Mouse (Mus musculus) MEL (cell line): ENCODE data around the gene Ate1. TPM values are rescaled to one million over a fixed set of nuclear protein-coding genes. Genes with fewer than 3 reads are reported as not detected.

ENCODE experiments used
- DNase-seq: peaks from one replicate; pipeline ENCODE4 v3.0.0; 2011; ENCODE audit warnings: low read depth, low spot score
- H3K27ac ChIP-seq: 2 replicates; pipeline ENCODE4 v1.5.1; 2012; ENCODE audit warnings: low read depth, mild to moderate bottlenecking, control low read depth, low read length, moderate library complexity; ENCODE audit not compliant: control insufficient read depth
- H3K27me3 ChIP-seq, 2 experiments: fragments of 150-350 bp in 1 of 2; sonication (generic) in 1 of 2; 2 replicates each; pipeline ENCODE4 v1.6.1; 2012; ENCODE audit warnings: low read length in 2 of 2, mild to moderate bottlenecking in 2 of 2, improper control_type of control experiment in 1 of 2, moderate library complexity in 1 of 2; ENCODE audit not compliant: insufficient read depth in 2 of 2, control insufficient read depth in 1 of 2
- H3K36me3 ChIP-seq, 2 experiments: 2 replicates each; pipeline ENCODE4 v1.6.1; 2012 to 2014; ENCODE audit warnings: low read length in 2 of 2, improper control_type of control experiment in 1 of 2, inconsistent platforms in 1 of 2, mild to moderate bottlenecking in 1 of 2; ENCODE audit not compliant: insufficient read depth in 2 of 2, control insufficient read depth in 1 of 2
- H3K4me1 ChIP-seq, 2 experiments: fragments of 150-350 bp in 1 of 2; sonication (generic) in 1 of 2; 2 replicates each; pipeline ENCODE4 v1.6.1; 2012; ENCODE audit warnings: low read length in 2 of 2, improper control_type of control experiment in 1 of 2, mild to moderate bottlenecking in 1 of 2; ENCODE audit not compliant: insufficient read depth in 2 of 2, control insufficient read depth in 1 of 2
- H3K4me3 ChIP-seq, 2 experiments: fragments of 150-350 bp in 1 of 2; sonication (generic) in 1 of 2; 2 replicates each; pipeline ENCODE4 v1.5.1; 2012; ENCODE audit warnings: low read depth in 2 of 2, low read length in 2 of 2, mild to moderate bottlenecking in 2 of 2, moderate library complexity in 2 of 2, control low read depth in 1 of 2, improper control_type of control experiment in 1 of 2; ENCODE audit not compliant: control insufficient read depth in 1 of 2, insufficient read depth in 1 of 2
- H3K79me2 ChIP-seq: 2 replicates; pipeline ENCODE4 v1.6.1; 2012; ENCODE audit warnings: mild to moderate bottlenecking, low read length, moderate library complexity; ENCODE audit not compliant: control insufficient read depth, poor library complexity, insufficient read depth
- H3K9ac ChIP-seq: 2 replicates; pipeline ENCODE4 v1.6.1; 2012; ENCODE audit warnings: low read depth, mild to moderate bottlenecking, control low read depth, low read length, moderate library complexity; ENCODE audit not compliant: control insufficient read depth, poor library complexity, severe bottlenecking
- H3K9me3 ChIP-seq: fragments of 150-350 bp; sonication (generic); replicated peaks from 2 replicates; pipeline ENCODE4 v1.6.1; 2012; ENCODE audit warnings: mild to moderate bottlenecking, low read length, improper control_type of control experiment, moderate library complexity; ENCODE audit not compliant: insufficient read depth
- CHD1 ChIP-seq: IDR thresholded peaks from 2 replicates; pipeline ENCODE4 v1.6.1; 2012; ENCODE audit warnings: low read depth, mild to moderate bottlenecking, inconsistent platforms, low read length, improper control_type of control experiment
- CTCF ChIP-seq, 3 experiments: IDR thresholded peaks in 2 of 3; conservative IDR thresholded peaks in 1 of 3; 2 replicates each; pipeline ENCODE4 v1.5.1; 2011 to 2012; ENCODE audit warnings: low read length in 3 of 3, low read depth in 2 of 3, mild to moderate bottlenecking in 2 of 3, improper control_type of control experiment in 1 of 3, inconsistent platforms in 1 of 3, mixed read lengths in 1 of 3, moderate library complexity in 1 of 3; ENCODE audit not compliant: control insufficient read depth in 1 of 3, insufficient read depth in 1 of 3, poor library complexity in 1 of 3, severe bottlenecking in 1 of 3
- JUND ChIP-seq: IDR thresholded peaks from 2 replicates; pipeline ENCODE4 v1.6.1; 2011; ENCODE audit warnings: low read depth, mild to moderate bottlenecking, improper control_type of control experiment, low read length
- KAT2A ChIP-seq: conservative IDR thresholded peaks from 2 replicates; pipeline ENCODE4 v1.6.1; 2012; ENCODE audit warnings: low read depth, low read length, improper control_type of control experiment, inconsistent platforms
- MAFK ChIP-seq: IDR thresholded peaks from 2 replicates; pipeline ENCODE4 v1.6.1; 2011; ENCODE audit warnings: low read depth, mild to moderate bottlenecking, low read length, improper control_type of control experiment, borderline replicate concordance
- MAX ChIP-seq: IDR thresholded peaks from 2 replicates; pipeline ENCODE4 v1.6.1; 2011; ENCODE audit warnings: low read length, improper control_type of control experiment
- MAZ ChIP-seq: IDR thresholded peaks from 2 replicates; pipeline ENCODE4 v1.6.1; 2012; ENCODE audit warnings: low read depth, mild to moderate bottlenecking, inconsistent platforms, low read length, improper control_type of control experiment
- MEF2A ChIP-seq: IDR thresholded peaks from 2 replicates; pipeline ENCODE4 v1.6.1; 2014; ENCODE audit warnings: low read depth, mild to moderate bottlenecking, inconsistent platforms, low read length, improper control_type of control experiment; ENCODE audit not compliant: poor library complexity, insufficient replicate concordance, severe bottlenecking; ENCODE audit errors: extremely low read depth
- MXI1 ChIP-seq: IDR thresholded peaks from 2 replicates; pipeline ENCODE4 v1.6.1; 2011; ENCODE audit warnings: mild to moderate bottlenecking, low read depth, low read length, improper control_type of control experiment
- MYB ChIP-seq: IDR thresholded peaks from 2 replicates; pipeline ENCODE4 v1.6.1; 2011; ENCODE audit warnings: mild to moderate bottlenecking, low read depth, low read length, improper control_type of control experiment
- POLR2A ChIP-seq, 2 experiments: IDR thresholded peaks; 2 replicates each; pipeline ENCODE4 v1.6.1; 2011 to 2012; ENCODE audit warnings: low read length in 2 of 2, mild to moderate bottlenecking in 2 of 2, control low read depth in 1 of 2, improper control_type of control experiment in 1 of 2, low read depth in 1 of 2, moderate library complexity in 1 of 2; ENCODE audit not compliant: control insufficient read depth in 1 of 2, insufficient read depth in 1 of 2, poor library complexity in 1 of 2
- POLR2AphosphoS5 ChIP-seq: IDR thresholded peaks from 2 replicates; pipeline ENCODE4 v1.6.1; 2012; ENCODE audit warnings: low read depth, borderline replicate concordance, mild to moderate bottlenecking, inconsistent platforms, low read length, moderate library complexity, mixed read lengths
- RCOR1 ChIP-seq: IDR thresholded peaks from 2 replicates; pipeline ENCODE4 v1.6.1; 2012; ENCODE audit warnings: low read depth, mild to moderate bottlenecking, inconsistent platforms, low read length, improper control_type of control experiment
- SMC3 ChIP-seq: IDR thresholded peaks from 2 replicates; pipeline ENCODE4 v1.6.1; 2011; ENCODE audit warnings: low read depth, low read length, improper control_type of control experiment
- TAL1 ChIP-seq: IDR thresholded peaks from 2 replicates; pipeline ENCODE4 v1.6.1; 2012; ENCODE audit warnings: mild to moderate bottlenecking, inconsistent platforms, low read length, moderate library complexity, mixed read lengths
- TCF12 ChIP-seq: IDR thresholded peaks from 2 replicates; pipeline ENCODE4 v1.6.1; 2014; ENCODE audit warnings: low read depth, mild to moderate bottlenecking, inconsistent platforms, low read length, improper control_type of control experiment, moderate library complexity
- USF1 ChIP-seq: IDR thresholded peaks from 2 replicates; pipeline ENCODE4 v1.6.1; 2014; ENCODE audit warnings: low read depth, mild to moderate bottlenecking, inconsistent platforms, low read length, improper control_type of control experiment, moderate library complexity
- polyA plus RNA-seq, 2 experiments: library from polyadenylated mRNA; stranded (reverse) in 1 of 2; unstranded in 1 of 2; fragments of >175 nt in 1 of 2; fragments of >200 nt in 1 of 2; gene quantifications; 2 replicates each; pipeline versions ENCODE4 v1.2.1 to v1.2.4; 2012; ENCODE audit warnings: low replicate concordance in 2 of 2, low read depth in 1 of 2; ENCODE audit not compliant: insufficient read length in 2 of 2, insufficient read depth in 1 of 2, missing spikeins in 1 of 2
- total RNA-seq: library from RNA; depleted of rRNA; stranded (reverse); fragments of 300-350 nt; gene quantifications from 2 replicates; pipeline ENCODE4 v1.2.3, GENCODE M21; 2012

The Ate1 gene
- total and polyA plus RNA-seq, 3 experiments = 21.9 to 28.6 TPM; not detected in 1

DNA sequence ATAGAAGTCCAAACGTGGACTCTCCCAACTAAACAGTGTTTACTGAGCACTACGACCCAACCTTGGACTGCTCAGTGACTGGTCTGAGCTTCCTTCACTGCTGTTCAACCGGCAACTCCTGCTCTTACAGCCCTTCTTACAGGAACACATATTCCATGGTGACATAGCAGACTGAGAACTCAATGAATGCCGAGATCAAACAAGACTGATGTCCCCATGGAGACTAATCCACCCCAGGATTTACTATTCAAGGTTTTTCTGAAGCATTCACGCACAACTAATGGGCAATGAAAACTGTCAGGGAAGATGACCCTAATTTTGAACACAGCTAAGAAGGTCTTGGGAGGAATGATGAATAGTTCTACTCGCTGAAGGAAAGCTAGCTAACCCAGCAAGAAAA, 47.5 kb downstream of the Ate1 start:
- Histone ChIP-seq H3K79me2 (no peaks in the 10 kb centered on the region), H3K36me3 (peaks cover 3 to 6% of the 10 kb centered on the region in 2 experiments), H3K9ac (no peak overlapping the region), H3K27ac (no peak overlapping the region), H3K27me3 (no peaks in the 10 kb centered on the region), H3K4me3 (no peak overlapping the region), H3K9me3 (no peaks in the 10 kb centered on the region), H3K4me1 (peaks cover 0 to 3% of the 10 kb centered on the region in 2 experiments; a peak in 2 of 4 replicates)
- no peak for TF ChIP-seq POLR2A (IDR thresholded peaks at IDR 0.05; ENCODE audit: control insufficient read depth in 1 of 2, insufficient read depth in 1 of 2, low read depth in 1 of 2, low read length in 2 of 2, poor library complexity in 1 of 2)
- TF ChIP-seq TAL1 = no peak
- TF ChIP-seq MAX = no peak
- TF ChIP-seq MAZ = no peak
- TF ChIP-seq MAFK = no peak
- no peak for TF ChIP-seq JUND
- no peak for TF ChIP-seq CTCF (IDR thresholded peaks at IDR 0.05 in 2 of 3, conservative IDR thresholded peaks at IDR 0.05 in 1 of 3; ENCODE audit: control insufficient read depth in 1 of 3, insufficient read depth in 1 of 3, low read depth in 2 of 3, low read length in 3 of 3, poor library complexity in 1 of 3, severe bottlenecking in 1 of 3)
- no peak for DNase-seq

DNA sequence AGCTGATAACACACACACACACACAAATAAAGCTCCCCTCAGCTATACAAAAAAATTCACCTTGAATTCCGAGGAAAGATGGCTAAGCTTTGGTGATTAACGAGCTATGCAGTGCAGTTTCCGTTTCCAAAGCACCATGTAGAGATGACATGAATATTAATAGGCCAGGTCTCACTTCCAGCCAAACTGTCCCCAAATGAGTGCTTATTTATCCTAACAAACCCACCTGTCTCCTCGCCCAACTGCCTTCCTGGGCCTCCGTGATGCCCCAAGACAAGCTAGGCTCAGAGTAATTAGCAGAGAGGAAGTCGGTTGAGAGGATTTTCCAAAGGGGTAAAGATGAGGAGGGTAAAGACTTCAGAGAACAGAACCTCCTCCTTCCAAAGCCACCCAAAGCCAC, 49.1 kb downstream of the Ate1 start:
- no peaks in the 10 kb centered on the region for H3K9me3 ChIP-seq
- no peaks in the 10 kb centered on the region for H3K27me3 ChIP-seq
- H3K4me1 ChIP-seq = peaks cover 0 to 3% of the 10 kb centered on the region in 2 experiments; a peak in 2 of 4 replicates
- H3K9ac ChIP-seq = no peak overlapping the region
- H3K27ac ChIP-seq = no peak overlapping the region
- no peak for DNase-seq
- TF ChIP-seq RCOR1 (no peak), USF1 (no peak), POLR2A (IDR thresholded peaks at IDR 0.05; ENCODE audit: control insufficient read depth in 1 of 2, insufficient read depth in 1 of 2, low read depth in 1 of 2, low read length in 2 of 2, poor library complexity in 1 of 2) (no peak), SMC3 (no peak), CTCF (IDR thresholded peaks at IDR 0.05 in 2 of 3, conservative IDR thresholded peaks at IDR 0.05 in 1 of 3; ENCODE audit: control insufficient read depth in 1 of 3, insufficient read depth in 1 of 3, low read depth in 2 of 3, low read length in 3 of 3, poor library complexity in 1 of 3, severe bottlenecking in 1 of 3) (no peak), POLR2AphosphoS5 (no peak), MAX (no peak), MEF2A (no peak), JUND (no peak), CHD1 (no peak), KAT2A (no peak), MYB (no peak), TCF12 (no peak), MXI1 (no peak)
- no peaks in the 10 kb centered on the region for H3K79me2 ChIP-seq
- H3K36me3 ChIP-seq = peaks cover 4 to 6% of the 10 kb centered on the region in 2 experiments
- no peak overlapping the region for H3K4me3 ChIP-seq
